Mouse (Mus musculus): ENCODE results near the gene Zc3h4.

Zc3h4 gene

DNA sequence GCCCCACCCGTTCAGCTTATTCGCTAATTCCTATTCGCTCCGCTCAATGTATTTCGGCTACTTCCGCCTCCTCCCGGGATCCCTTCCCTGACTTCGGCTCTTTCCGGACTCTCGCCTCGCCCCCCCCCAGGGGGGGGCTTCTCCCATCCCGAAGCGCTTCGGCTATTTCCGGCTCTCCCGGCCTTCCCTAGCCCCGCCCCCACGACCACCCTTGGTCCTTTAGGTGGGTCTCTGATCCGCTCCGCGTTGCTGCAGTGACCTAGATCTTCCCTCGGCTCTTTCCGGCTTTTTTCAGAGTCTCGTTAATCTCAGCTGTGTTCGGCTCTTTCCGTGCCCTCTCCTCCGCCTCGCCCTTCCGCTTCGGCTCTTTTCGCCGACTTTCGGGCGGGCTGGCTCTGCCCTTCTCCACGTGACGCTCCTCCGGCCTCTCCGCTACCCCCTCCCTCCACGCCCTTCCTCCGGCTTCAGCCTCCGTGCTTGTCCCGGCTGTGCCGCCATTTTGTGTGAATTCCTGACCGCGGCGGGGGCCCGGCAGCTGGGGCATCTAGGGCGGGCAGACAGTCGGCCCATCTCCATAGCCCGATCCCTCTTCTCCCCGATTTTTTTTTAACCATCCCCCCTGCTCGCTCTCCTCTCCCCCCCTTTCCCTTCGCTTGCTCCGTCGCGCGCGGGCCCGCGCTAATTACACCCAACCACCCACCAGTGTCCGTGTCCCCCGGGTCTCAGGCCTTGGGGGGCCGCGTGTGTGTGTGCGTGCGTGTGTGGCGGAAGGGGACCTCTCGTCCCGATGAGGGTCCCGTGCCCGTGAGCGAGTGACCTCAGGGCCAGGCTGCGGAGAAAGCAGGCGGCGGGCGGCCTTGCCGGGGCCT is 656 bp upstream of the Zc3h4 start:
- peak; percentile 98 for DNase-seq (ENCODE audit: low read depth, low spot score)

GRCm38 (mm10) chr7:16401991-16402431 is 1.3 kb downstream of the Zc3h4 start:
- DNase-seq (ENCODE audit: low read depth, low spot score): no peak

DNA sequence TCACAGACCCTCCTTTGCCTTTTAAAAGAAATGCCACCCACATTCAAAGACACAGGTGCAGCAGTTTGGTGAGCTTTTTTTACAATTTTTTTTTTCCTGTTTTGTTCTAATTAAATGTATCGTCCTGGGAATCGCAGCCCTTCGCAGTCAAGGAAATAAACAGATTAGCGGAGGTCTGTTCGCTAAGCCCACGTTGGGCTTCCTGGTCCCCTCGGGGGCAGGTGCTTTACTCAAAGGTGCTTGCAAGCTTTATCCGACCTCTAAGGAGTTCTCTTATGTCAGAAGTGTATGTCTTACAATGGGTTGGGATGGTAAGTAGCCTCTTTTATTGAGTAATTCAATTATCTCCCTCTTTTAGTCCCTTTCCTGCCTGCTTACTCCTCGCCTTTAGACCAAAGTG is 1.7 kb downstream of the Zc3h4 start:
- no peak for DNase-seq (ENCODE audit: low read depth, low spot score)

DNA sequence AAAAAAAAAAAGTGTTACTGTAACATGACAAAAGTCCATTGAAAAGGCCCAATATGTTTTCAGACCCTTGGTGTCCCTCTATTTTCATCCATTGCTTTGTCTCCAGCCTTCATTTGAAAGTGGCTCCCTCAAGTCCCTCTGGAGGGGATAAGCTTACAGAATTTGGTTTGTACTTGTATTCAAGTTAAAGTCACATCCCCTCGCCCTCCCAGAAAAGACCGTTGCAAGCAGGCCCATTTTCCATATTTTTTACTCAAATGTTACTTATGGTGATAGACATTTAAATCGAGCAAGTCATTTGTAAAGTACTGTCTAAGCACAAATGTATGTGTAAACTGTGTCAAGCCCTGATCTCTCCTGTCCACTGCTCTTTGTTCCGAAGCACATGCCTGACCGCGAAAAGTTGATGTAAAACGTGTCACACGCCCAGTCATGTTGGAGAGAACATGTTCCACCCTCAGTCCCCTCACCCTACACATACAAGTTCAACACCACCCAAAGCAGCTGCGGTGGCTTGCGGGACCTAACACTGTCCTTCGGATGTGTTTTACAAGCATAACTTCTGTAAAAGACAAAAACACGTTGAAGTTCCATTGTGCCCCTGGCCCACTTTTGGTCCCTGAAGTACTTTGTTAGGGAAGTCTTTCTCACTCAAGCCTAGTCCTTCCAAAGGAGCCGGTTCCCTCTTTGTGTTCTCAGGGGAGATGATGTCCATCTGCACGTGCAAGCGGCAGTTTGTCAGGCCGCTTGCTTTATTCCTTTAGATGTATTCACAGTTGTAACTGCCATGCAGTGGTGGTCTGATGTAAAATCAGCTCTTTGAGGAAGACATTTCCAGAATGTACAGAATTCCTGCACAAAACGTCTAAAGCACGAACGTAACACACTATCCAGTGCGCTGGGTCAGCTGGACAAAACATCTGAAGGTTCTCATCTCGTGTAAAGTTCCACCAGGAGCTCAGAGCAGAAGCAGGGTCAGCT is 2.5 kb downstream of the Zc3h4 start:
- DNase-seq (ENCODE audit: low read depth, low spot score): no peak

- DNase-seq (ENCODE audit: low read depth, low spot score): no peak
Observed at GRCm38 (mm10) chr7:16404315-16405072, 3.8 kb downstream of the Zc3h4 start.

DNA sequence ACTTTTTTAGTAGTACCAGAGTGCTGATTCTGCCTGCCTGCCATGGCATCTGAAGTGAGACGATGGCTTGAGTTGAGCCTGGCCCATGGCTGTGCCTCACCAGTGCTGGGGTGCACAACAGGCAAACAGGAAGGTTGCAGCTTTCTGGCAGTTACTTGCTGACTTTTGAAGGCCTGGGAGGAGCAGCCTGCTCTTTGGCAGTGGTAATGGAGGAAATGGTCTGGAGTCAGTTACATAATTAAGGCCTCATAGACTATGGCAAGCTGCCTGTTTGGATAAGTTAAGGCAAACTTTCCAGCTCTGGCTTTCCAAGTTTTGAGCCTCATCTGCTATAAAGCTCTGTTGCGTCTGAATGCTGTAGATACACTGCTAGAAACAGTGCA is 4.4 kb downstream of the Zc3h4 start:
- no peak for DNase-seq (ENCODE audit: low read depth, low spot score)

DNA sequence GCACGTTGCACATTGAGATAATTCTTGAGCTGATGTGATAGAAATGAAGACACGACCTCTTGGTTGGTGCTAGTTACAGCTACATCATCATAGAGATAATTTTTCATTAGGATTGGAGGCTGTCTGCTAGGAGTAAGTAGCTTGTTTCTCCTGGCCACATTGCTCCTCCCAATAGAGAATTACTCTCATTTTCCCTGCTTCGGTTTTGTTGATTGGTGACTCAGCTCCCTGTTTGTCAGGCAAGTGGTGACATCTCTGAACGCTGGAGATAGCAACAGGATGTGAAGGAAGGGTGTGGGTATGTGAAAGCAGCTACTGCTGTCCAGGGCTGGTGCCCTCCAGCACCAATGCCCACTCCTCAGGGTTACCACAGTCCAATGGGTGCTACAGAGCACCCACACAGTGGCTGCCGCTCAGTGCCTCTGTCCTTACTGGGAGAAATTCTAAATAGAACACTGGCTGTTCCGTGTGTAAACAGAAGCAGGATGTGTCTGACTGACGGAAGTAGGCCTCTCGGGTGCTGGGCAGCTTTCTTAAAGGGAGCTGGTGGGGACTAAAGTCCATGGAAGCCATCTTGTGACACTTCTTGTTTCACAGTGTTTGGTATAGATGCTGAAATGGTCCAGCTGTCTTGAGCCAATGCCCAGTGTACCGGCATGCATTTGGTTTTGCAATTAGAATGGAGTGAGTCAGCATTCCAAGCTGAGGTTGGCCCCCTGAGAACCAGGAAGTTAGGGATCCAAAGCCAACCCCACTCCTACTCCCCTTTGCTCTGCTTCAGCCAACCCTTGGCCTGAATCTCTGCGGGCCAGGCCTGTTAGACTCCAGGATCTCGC is 5.0 kb downstream of the Zc3h4 start:
- peak; percentile 48 for DNase-seq (ENCODE audit: low read depth, low spot score)

GRCm38 (mm10) chr7:16406978-16407377 is 6.3 kb downstream of the Zc3h4 start:
- no peak for DNase-seq (ENCODE audit: low read depth, low spot score)

GRCm38 (mm10) chr7:16411100-16411499 is 10.4 kb downstream of the Zc3h4 start:
- DNase-seq (ENCODE audit: low read depth, low spot score): no peak

- no peak for DNase-seq (ENCODE audit: low read depth, low spot score)
Observed at GRCm38 (mm10) chr7:16412220-16412896, 11.6 kb downstream of the Zc3h4 start.

DNA sequence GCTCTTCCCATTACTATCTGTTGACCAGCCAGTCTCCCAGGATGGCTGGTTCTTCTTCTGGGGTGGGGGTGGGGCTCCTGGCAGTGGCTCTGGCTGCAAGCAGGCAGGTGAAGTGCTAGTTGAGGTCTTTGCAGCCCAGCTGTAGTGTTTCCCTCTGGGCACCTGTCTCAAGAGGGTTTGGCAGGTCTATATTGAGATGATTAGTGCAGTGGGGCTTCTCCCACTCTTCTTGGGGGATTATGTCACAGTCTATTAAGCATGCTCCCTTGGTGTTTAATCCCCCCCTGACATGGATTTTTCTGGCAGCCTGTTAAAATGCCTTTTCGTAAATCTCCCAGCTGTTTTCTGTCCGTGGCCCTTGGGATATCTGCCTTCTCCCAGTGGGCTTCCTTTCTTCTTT is 12.2 kb downstream of the Zc3h4 start:
- no peak for DNase-seq (ENCODE audit: low read depth, low spot score)

DNA sequence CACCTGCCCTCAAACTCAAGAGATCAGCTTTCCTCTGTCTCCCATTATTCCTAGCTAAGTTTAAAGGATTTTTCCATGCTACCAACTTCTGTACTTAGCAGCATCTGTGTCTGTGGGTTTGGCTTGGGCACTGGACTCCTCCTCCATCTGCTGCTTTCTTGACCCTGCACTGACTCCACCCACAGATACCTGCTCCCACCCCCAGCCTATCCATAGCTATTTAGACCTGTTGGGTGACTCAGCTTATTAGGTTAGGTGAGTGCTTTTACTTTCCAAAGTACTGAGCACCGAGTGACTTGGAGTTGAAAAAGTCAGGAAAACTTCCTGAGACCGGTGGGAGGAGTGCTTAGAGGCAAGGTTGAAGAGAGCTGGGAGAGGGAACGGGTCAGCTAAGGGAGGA is 14.7 kb downstream of the Zc3h4 start:
- DNase-seq (ENCODE audit: low read depth, low spot score): no peak

- no peak for DNase-seq (ENCODE audit: low read depth, low spot score)
Observed at GRCm38 (mm10) chr7:16417141-16417771, 16.5 kb downstream of the Zc3h4 start.

DNA sequence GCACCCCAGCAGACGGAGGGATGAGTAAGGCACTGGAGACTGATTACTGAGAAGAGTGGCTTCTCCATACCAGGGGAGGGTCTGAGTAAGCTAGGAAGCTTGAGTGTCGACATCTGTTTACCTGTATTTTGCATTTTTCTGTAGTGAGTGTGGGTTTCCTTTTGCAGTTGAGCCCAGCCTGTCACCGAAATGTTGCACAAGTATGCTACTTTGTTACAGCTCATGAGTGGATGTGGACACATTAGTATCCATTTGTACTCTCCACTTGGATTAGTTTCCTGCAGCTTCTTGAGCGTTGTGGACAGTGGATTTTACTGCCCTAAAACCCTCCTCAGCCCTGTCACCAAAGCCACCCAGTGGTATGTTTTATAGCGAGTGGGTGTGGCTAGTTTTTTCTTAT is 18.0 kb downstream of the Zc3h4 start:
- no peak for DNase-seq (ENCODE audit: low read depth, low spot score)

DNA sequence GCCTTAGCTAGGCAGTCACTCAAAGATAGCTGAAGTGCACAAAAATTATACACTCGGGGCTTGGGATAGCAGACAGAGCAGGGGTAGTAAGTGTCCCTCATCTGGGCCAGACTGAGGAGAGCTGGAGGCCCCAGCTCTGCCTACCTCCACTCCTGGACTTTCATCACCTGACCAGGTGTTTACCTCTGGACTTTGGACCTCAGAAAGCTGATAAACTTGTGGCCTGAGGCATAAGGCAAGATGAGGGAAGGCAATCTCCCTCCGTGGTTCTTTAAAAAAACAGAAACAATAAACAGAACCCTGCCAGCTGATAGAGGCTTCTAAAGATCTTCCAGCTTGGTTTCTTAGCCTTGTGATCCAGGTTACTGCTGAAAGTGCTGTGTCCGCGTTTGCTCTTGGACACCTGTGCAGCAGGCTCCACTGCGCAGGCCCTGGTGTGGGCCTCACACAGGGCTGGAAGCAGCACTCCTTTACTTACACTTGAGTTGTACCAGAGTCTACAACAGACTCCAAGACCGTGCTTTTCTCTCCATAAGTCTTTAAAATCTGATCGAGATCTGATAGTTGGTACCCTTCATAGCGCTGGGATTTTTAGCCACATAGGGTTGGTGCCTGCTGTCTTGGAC is 19.9 kb downstream of the Zc3h4 start:
- no peak for DNase-seq (ENCODE audit: low read depth, low spot score)

DNA sequence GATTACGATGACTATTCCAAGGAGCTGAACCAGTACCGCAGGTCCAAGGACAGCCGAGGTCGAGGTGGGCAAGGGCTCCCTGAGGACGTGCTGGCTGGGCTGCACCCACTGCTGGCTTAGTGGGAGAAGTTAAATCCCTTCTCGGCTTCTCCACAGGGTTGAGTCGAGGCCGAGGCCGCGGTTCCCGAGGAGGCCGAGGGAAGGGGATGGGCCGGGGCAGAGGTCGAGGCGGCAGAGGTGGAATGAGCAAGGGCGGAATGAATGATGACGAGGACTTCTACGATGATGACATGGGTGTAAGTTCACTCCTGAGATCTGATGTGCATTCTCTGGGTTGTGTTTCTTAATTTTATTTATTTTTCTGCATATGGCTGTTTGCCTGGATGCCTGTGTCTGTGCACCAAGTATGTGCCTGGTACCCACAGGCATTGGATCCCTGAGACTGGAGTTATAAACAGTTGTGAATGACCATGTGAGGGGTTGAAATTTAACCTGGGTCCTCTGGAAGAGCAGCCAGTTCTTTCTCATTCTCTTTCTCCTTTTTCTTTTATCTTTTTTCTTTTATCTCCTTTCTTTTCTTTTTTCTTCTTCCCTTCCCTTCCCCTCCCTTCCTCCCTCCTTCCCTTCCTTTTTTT is 21.6 kb downstream of the Zc3h4 start:
- DNase-seq (ENCODE audit: low read depth, low spot score): no peak

GRCm38 (mm10) chr7:16423731-16424130 is 23.0 kb downstream of the Zc3h4 start:
- no peak for DNase-seq (ENCODE audit: low read depth, low spot score)

DNA sequence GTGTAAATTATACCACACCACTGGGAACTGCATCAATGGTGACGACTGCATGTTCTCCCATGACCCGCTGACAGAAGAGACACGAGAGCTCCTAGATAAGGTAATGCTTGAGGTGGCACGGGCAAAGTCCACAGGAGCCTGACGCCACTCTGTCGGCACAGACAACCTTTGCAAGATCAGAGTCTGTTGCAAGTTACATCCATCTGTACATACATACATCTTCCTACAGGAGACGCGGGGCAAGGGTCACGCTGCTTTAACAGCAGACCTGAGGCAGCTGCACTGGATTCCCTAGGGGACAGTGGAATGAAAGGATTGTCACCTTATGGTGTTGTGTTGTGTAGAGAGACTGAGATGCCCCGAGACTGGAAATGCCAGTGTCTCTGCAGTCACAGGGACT is 25.0 kb downstream of the Zc3h4 start:
- DNase-seq (ENCODE audit: low read depth, low spot score): no peak

All from telencephalon, adult 2 months (tissue).